Mouse (Mus musculus) lung, postnatal 25 days (tissue): ENCODE measurements around the gene Zfyve21.

Experiments
- DNase-seq: peaks from one replicate; pipeline ENCODE4 v3.0.0; 2022; ENCODE audit warnings: low spot score

Zfyve21 gene

DNA sequence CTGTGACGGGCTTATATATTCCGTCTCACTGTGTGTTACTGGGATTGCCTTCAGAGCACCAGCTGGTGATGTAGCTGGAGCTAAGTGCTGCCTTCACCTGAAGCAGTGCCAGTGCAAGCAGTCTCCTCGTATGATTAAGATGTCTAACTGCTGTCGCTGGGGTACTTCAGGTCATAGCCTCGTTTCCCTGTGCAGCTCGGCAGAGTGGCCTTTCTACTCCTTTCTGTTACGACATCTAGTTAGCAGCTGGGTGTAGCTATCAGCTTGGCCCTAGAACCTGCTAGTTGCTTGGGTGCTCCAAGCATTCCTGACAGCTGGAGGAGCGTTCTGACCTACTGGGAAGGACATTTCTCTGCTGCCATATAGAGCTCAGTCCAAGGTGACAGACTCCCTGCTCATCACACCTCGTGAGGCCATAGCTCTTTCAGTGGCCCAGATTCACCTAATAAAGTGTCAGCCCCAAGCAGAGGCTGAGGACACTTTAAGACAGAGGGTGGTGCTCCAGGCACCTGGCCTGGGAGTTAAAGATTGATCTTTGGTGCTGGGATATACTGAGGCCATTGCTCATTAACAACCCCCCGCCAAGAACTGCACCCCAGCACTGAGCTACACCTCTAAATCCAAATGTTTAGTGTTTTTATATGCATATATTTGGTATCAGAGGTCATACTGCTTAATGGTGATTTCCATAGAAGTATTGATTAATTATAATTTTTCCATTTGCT is 13.3 kb upstream of the Zfyve21 start:
- no peak for DNase-seq

DNA sequence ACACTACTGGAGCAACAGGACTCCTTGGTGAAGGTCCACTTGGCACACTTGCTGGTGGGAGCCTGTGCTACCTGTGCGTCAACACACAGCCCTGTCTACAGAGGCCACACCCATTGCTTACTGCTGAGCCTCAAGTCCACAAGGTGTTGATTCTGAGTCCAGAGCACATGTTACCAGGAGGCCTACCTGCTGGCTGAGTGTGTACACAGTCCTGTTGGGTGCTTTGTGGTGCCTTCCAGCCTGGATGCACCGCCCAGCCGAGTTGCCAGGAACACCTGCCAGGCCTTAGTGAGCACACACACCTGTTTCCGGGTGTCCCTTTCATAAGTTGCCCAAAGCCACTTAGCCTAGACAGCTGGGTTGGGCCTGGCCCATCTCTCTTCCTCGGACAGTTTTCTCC is 10.4 kb upstream of the Zfyve21 start:
- peak; percentile 16 for DNase-seq

DNA sequence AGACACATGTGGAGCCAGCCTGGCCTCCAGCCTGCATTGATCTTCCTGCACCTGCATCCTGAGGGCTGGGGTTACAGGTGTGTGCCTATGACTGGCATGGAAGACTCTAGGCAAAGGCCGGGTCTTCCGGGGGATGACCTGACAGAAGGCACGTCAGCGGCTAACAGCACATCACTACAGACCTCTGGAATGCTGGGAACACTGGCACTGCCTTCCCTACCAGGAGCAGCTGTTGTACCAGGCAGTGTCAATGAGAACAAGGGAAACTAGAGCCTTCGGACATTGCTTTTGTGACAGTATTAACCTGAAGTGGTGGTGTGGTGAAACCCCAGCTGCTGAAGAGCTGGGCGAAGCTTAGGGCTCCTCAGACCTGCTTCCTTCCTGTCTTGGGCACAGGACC is 5.2 kb upstream of the Zfyve21 start:
- no peak for DNase-seq

DNA sequence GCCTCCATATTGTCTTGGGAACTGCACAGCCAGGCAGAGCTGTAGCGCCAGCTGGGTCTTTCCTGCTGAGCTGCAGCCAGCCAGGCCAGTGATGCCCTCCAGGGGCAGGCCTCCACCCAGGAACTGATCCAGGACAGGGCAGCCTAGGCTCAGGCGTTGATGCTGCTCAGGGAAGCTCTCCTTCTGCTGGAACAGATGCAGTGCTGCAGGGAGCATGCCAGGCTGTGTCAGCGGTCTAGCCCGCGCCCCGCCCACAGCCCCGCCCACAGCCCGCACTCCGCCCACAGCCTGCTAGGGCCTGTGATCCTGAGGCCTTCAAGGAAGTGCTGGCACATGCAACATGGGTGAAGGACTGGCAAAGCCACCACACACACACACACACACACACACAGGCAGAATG is 4.2 kb upstream of the Zfyve21 start:
- peak; percentile 71 for DNase-seq

DNA sequence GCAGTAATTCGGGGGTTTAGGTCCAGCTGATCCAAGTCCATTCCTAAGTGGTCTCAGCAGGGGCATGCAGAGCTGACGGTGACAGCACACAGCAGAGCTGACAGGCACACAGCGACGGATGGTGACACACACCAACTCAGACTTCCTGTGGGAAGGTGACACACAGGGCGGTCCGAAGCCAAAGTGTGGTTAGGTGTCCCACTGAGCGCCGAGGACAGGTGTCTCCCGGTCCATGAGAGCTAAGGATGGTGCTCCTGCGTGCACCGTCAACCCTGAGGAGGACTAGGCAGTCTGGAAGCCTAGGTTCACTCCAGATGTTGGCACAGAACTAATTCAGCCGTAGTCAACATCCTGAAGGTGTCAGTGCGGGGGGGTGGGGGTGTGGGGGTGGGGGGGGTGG is 1.9 kb upstream of the Zfyve21 start:
- no peak for DNase-seq

DNA sequence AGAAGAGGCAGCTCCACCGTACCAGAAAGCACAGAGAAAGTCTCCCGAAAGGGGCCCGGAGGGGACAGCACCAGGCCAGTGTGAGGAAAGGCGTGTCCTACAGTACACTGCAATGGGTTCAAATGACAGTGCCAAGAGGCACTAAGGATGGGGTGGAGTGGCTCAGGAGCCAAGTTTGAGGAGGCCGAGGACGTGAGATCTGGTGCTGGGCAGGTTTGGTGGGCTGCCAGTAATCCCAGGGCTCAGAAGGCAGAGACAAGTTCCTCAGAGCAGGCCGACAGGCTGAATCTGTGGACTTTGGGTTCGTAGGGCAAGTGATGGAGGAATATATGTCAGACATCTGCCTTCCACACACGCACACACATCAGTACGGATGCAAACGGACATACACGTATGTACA is 1.4 kb upstream of the Zfyve21 start:
- no peak for DNase-seq

DNA sequence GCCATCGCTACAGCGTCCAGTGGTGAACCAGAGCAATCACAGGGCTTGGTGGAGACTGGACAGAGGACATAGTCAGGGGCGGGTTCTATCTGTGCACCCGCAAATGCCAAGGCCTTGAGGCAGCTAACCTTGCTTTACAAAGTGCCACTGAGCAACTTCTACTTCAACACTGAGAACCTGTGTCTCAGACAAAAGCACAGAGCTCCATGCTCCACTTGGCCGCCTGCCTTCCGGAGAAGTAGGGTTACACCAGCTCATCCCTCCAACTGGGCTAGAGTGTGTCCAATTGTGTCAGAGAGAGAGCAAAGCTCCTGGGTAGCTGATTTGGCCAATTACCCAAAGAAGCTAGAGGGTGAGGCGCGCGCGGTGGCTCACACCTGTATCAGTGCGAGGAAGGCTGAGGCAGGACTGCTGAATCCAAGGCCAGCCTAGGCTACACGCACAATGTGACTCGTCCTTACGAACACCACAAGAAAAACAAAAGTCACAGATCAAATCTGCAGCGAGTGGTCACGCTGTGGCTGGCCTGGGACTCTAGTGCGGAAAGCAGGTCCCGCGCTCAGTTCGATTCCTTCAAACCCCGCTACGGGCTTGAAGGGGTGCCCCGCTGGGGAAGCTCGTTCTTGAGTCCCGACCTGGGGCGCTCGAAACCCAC is 732 bp upstream of the Zfyve21 start:
- DNase-seq, result no peak

DNA sequence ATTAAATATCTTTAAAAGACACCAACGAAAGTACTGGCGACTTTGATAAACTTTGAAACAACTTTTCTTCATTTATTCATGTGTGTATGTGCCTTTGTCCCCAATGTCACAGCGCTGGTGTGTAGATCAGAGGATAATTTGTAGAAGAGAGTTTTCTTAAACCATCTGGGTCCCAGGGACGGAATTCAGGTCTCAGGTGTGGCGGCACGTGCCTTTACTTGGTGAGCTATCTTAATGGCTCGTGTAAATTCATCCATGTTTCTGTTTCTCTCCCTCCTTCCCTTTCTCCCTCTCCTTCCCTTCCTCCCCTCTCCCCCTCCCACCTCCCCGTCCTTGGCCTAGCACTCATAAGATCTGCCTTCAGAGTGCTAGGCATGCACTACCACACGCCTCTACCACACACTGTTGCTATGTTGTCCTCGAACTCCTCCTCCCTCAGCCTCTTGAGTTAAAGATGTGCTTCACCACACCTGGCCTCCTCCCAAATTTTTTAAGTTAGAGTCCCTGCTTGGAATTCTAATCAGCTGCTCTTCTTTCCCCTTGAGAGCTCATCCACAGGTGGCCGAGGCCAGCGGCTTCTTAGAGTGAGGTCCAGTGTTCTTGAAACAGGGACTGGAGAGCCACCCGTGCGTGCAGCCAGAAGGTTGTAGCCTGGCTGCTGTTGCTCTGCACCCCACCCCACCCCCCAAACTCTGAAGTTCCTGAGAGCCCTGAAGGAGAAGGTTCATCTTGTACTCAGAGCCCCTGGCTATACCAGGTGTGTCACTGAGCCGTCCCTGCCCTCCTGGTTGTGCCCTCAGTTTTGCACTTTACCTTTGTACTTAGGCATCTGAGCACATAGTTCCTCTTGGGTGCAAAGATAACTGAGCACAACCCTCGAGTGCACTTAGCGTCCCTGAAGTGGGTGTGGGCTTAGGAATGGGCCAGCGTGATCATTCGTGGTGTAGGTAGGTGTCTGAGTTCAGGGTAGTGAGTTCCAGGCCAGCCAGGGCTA is 1.1 kb downstream of the Zfyve21 start:
- peak; percentile 62 for DNase-seq

DNA sequence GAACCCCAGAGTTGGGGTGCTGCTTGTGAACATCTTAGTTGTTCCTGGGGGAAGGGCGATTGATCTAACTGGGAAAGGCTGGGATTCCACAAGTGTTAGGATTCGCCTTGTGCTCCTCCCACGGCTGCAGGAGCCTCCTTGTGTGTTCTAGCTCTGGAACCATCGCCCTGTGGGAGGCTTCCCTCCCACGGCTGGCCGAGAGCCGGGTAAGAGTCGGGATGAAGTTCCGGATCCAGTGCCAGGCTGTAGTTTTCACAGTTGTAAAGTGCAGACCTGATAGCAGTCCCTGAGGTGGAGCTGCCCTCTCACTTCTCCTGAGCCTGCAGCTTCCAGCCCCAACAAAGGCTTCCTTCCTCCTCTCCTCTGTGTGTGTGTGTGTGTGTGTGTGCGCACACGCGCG is 2.6 kb downstream of the Zfyve21 start:
- DNase-seq, result peak; percentile 26

DNA sequence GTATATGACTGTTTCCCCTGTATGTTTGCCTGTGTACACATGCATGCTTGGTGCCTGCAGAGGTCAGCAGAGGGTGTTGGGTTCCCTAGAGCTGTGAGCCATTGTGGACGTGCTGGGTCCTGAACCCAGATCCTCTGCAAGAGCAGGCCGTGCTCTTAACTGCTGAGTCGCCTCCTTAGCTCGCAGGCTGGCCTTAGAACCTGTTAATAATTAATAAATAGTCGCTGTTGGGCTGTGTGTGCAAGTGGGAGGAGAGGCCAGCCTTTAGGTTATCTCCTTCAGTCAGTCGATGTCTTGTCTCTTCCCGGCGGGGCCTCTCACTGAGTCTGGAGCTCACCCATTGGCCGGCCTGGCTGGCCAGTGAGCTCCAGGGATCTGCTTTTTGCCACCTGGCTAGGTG is 3.0 kb downstream of the Zfyve21 start:
- no peak for DNase-seq

DNA sequence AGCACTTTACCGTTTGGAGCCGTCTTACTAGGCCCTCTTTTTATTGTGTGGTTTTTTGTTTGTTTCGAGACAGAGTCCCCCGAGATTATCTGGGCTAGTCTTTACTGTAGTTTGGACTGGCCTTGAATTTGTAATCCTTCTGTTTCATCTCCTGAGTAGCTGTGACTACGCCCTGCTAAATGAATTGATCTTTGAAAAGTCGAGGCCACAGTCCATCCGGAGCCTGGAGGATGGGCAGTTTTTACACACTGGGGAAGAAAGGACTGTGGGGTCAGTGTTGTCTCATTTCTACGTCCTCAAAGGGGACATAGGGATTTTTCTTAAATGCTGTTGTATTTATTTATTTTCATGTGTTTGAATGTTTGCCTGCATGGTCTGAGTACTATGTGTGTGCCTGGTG is 4.0 kb downstream of the Zfyve21 start:
- DNase-seq, result no peak

DNA sequence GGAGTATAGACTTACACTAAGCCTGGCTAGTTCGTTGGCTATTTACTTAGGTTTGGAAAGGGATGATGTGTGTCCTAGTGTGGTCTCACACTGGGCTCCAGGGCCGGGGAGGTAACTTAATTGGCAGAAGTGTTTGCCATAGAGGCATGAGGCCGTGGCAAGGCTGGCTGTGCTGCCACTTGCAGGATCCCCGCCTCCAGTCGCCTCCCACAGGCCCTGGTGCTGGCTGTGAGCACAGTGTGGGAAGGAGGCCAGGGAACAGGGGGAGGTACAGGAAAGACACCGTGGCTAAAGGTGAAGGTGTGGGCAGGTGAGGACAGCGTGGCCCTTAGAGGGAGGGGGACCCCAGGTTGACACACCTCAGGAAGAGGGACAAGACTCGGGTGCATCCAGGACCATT is 6.0 kb downstream of the Zfyve21 start:
- peak; percentile 45 for DNase-seq

DNA sequence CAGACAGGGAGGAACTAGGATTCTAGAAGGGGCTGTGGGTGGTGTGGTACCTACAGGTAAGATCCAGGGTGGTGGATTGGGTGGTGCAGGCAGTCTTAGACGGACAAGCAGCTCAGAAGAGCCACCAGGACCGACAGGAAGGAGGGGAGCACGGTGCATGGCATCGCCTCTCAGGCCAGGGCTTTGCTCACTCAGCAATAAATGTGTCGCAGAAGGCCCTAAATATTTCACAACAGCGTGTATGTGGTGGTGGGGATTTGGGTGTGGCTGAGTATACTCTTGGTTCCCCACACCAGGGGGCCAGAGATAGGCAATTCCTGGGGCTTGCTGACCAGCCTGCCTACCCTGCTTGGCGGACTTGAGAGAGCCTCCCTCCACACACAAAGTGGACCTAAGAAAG is 6.7 kb downstream of the Zfyve21 start:
- no peak for DNase-seq

DNA sequence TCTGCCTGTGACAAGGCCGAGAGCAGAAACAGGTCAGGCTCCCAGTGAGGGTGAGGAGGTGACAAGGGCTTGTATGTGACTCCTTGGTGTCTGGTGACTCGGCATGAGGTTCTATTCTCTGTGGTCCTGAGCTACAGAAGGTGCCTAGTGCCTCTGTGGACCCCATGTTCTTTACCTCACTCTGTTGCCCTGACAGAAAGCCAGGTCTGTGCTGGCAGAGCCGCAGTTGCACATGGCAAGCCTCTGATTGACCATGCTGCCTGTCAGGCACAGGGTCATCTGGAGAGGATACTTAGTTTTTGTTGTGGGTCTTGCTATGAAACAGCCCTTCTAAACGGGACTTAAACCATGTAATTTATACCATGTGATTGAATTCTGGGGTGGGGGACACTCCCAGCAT is 8.0 kb downstream of the Zfyve21 start:
- no peak for DNase-seq

DNA sequence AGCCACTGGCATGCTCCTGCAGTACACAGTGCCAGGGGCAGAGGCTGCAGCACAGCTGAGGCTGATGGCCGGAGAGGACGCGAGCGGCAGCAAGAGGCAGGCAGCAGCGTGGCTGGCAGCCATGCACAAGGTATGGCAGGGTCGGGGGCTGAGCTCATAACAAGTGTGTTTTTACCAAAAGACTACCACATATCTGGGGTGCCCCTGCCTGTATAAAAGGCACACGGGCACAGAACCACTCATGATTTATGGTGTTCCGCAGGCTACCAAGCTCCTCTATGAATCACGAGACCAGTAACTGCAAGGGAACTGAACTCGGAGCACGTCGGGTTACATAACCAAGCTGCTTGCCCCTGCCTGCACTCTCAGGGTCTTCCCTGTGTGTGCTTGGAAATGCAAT is 13.6 kb downstream of the Zfyve21 start:
- no peak for DNase-seq

DNA sequence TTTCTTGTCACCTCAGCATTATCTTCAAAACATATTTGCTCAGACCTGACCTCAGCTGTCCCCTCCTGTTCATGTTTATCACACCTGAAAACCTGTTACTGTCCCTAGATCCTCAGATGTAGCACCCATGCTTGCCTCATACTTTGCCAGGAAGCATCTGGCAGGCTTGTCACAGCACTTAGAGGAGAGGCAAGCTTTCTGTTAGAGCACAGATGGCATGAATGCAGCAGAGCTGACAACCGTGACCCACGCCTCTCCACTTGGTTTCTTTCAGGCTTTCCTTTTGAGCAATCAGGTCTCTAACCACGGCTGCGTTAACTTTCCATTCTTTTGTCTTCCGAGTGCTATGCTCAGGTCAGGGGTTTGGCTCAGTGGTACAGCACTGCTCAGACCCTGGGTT is 15.5 kb downstream of the Zfyve21 start:
- no peak for DNase-seq

DNA sequence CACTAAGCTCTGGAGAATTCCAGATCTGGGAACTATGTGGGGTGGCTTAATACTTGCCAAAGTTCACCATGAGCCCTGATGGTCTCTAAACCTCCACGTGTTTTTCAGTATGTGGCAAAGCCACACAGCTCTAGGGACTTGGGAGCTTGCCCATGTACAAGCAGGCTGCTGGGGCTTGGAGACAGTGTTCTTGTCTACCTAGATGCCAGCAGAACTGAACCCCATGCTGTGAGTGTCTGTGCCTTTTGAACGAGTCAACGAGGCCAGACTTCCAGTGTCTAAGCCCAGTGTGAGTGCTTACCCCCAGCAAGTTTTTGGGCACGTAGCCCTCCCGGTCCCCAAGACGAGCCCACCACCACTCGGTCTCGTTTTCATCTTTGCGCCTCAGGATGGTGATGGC is 16.0 kb downstream of the Zfyve21 start:
- DNase-seq, result no peak

DNA sequence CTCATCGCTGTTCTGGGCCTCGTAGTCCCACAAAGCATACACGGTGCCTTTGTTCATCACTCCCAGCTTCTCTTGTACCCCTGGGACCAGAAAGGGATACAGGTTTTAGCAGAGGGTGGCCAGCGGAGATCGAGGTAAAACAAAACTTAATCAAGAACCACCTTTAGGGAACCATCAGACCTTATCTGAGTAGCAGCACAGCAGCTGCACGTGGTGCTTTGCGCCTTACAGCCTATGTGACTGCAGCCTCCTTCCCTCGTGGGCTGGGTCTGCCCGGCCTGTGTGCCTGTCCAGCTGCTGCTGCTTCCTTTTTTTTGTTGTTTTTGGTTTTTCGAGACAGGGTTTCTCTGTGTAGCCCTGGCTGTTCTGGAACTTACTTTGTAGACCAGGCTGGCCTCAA is 16.4 kb downstream of the Zfyve21 start:
- DNase-seq, result no peak

DNA sequence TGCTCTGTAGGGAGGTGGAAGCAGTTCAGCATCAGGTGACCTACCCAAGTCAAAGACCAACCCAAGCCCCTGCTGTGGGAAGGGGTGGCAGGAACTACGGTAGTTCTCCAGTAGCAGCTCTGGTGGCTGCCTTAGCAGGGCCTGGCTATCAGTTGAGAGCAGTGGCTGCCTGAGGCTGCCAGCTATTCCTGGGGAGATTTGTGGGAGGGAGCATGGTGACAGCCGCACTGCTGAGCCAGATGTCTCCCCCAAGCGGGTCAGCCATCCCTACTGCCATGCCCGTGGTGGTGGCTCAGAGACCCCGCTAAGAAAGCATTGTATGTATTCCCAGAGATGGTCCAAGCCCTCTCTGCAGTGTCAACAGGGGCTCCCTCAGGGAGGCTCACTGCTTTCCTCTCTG is 18.7 kb downstream of the Zfyve21 start:
- no peak for DNase-seq

DNA sequence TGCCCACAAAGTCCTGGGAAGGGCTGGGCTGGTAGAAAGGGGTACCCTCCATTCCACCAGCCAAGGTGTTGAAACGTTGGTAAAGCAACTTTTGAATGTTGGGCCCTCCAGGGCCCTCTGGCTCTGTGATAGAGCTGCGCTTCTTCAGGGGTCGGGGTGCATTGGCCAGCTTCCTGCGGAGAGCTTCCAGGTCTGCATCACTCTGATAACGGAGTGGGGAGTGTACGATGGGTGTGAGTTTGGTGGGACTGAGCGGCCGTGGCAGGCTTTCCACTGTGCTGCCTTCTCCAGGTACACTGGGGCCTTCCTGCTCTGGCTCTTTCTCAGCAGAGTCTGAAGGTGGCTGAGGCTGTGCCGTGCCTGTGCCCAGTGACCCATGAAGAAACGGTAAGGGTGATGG is 19.5 kb downstream of the Zfyve21 start:
- DNase-seq, result no peak

DNA sequence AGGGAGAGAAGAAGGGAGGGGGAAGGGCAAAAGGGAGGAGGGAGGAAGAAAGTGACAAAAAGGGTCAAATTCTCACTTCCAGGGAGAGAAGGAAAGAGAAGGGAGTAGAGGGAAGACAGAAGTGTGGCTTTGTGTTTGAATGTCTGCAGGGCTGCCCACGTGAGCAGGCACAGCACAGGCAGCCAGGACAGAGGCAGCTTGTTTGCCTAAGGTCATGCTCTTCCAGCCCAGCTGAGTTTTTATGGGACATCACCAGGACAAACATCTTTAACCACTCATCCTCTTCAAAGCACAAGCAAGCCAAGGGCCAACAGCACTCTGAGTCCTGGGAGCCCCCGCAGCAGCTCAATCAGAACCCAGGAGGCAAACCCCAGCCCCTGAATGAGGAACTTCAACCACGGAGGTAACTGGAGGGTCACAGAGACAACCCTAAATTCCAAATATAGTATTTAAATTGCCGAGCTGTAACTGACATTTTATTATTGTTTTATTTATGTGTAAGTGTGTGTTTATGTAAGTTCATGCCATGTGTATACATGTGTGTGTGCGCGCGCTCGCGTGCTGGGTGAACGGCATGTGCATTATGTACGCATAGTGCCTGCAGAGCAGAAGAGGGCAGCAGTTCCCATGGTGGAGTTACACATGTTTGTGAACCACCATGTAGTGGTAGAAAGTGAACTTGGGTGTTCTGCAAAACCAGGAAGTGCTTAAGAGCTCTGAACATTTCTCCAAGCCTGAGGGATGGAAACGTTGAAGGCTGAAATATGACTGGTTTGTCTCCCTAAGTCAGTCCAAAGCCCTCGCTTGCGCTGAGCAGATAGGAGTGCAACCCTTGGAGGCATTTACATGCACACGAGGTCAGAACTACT is 28.8 kb downstream of the Zfyve21 start:
- no peak for DNase-seq

DNA sequence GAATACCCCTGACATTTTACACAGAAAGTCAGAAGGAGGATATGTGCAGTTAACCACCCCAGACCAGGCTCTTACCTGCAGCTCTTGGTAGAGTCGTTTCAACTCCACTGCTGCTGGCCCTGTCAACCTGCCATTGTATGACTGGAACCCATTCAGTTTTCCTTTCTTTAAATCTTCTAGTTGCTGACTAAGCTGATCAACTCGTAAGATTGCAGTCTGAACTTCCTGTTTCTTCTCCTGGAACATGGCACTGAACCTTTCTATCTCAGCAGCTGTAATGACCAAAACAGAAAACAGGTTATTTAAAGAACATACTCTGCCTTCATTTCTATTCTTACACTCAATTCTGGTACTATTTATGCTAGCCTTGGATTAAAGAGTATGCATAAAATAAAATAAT is 29.5 kb downstream of the Zfyve21 start:
- DNase-seq, result no peak
